Mouse (Mus musculus): ENCODE results near the gene Morn1.

The Morn1 gene

GRCm38 (mm10) chr4:155164550-155164949, 78.2 kb downstream of the Morn1 start:
- DNase-seq, result no peak

- no peak for DNase-seq
Observed at GRCm38 (mm10) chr4:155165861-155166260, 79.5 kb downstream of the Morn1 start.

DNA sequence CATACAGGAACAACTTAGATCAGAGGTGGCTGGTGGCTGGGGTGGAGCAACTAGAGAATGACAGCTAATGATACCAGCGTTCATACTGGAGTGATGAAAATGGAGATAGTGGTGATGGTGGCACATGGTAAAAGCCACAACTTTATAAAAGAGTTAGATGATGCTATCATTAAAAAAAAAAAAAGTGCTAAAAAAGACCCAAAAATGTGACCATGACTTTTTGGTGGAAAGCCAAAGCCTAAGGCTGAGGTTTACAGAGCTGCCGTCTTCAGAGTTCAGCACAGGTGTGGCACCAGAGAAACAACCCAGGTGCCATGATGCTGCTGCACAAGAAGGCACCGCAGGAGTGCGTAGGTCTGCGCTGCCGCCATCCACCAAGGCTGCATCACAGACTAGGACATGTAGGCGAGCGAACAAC, 82.5 kb downstream of the Morn1 start:
- no peak for DNase-seq

DNA sequence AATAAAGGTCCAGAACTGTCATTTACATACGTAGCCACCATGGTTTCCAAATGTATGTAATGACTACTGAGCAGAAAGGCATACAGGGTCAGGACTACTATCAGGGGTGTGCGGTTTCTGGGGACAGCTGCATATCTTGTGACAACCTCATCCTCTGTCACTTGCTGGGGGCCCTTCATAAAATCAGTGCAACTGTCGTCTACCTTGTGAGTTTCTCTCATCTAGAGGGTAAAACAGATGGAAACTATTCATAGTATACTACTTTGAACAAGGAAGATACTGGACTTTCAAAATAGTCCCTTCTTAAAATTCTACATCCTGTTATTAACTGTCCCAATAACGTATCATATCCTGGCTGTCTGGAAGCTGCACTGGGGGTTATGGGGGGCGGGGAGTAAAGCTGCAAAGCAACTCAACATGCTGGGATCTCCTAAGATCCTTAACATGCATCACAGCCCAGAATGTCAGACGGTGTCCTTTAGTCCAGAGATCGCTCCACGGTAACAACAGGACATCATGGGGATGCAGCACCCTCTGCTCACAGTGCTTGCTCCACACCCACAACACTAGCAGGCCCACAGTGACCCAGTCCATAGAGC, 84.3 kb downstream of the Morn1 start:
- DNase-seq, result no peak

- DNase-seq, result peak; percentile 72
Observed at GRCm38 (mm10) chr4:155171961-155172533, 85.7 kb downstream of the Morn1 start.

GRCm38 (mm10) chr4:155172909-155173821, 86.8 kb downstream of the Morn1 start:
- no peak for DNase-seq

DNA sequence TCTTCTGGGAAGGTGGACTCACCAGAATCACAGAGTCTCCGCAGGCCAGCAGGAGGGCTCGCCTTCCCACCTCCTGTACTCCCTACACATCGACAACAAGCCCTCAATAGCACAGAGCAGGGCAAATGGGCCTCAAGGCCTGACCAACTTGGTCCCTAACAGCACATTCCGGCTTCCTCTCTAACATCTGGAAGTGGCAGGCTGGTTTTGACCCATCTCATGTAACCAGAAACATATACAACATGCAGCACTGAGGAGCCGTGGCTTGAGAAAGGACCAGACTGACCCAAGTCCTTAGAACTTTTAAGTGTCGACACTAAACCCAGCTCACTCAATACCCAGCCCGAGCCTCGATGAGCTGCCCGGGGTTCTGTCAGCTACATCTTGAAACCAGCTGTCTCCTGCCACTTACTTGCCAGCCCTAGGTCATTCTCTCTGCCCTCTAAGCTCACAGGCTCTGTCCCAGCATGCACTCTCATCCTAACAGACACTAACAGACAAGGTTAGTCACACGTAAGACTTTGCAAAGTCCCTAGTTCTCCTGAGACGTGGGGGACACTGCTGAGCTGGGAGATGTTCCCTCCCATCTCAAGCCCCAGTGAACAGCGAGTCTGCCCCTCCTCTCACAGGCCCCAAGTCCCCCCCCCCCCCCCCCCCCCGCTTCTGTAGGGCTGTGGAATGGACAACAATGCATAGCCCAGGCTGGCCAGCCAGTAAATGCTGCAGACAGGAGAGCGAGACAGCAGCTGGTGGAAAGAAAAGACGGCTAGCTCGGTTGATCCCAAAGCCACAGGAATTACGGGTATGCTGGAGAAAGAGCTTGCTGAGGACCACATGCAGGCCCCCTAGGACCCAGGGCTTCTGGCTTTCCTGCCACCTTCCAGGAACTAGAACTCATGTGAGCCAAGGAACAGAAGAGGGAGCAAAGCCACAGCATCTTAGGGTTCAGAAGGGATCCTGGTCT, 87.7 kb downstream of the Morn1 start:
- no peak for DNase-seq

DNA sequence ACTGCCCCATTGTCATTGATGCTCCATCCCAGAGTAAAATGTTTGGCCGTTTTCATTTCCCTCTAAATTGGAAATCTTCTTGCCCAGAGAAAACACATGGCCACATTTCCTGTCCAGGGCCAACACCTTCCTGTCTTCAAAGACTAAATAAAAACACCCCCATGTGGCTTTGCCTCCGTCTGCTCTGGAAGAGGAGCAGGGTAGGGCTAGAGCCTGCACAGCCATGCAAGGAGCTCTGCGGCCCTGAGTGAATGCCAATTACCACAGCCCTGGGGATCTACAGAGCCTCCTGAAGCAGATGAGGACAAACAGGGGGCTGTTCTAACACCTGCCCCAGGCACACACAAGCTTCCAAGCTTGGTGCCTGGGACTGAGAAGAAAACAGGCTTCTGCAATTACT, 89.8 kb downstream of the Morn1 start:
- no peak for DNase-seq

GRCm38 (mm10) chr4:155178274-155178673, 91.9 kb downstream of the Morn1 start:
- no peak for DNase-seq

DNA sequence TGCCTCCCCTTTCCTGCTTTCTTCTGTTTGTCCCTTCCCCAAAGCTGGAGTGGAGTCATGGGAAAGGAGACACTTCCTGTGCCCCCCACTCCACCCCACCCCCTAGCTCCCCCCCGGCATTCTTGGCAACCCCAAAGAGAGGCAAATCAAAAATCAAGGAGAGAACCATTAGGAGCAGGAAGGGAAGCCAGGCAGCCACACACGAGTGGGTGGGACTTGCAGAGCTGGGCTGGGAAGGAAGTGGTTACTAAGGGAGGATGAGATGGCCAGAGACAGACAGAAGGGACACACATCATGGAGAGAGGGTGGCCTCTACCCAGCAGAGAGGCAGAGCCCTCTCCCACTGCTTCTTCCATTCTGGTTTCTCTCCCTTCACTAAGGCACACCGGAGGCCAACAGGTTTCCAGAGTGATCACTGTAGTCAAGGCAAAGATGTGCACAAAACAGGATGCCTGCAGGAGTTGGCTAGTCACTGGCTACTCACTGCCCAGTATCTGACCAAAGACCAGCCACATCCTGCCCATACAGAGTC, 92.7 kb downstream of the Morn1 start:
- DNase-seq, result no peak

DNA sequence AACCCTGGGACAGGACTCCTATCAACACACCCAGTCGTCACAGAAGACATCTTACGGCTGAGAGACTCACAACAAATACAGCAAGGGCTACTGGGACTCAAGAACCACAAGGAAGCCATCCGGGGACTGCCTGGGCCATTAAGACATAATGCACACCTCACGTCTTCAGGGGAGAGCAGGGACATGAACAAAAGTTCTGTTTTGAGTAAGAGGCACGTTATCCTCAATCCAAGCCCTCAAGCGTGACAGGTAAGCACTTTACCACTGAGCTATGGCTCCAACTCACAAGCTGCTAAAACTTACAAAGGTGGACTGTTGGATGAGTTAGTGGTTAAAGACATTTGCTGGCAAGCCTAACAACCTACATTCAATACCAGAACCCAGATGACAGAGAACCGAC, 96.8 kb downstream of the Morn1 start:
- DNase-seq, result no peak

GRCm38 (mm10) chr4:155184248-155185070, 98.1 kb downstream of the Morn1 start:
- no peak for DNase-seq

DNA sequence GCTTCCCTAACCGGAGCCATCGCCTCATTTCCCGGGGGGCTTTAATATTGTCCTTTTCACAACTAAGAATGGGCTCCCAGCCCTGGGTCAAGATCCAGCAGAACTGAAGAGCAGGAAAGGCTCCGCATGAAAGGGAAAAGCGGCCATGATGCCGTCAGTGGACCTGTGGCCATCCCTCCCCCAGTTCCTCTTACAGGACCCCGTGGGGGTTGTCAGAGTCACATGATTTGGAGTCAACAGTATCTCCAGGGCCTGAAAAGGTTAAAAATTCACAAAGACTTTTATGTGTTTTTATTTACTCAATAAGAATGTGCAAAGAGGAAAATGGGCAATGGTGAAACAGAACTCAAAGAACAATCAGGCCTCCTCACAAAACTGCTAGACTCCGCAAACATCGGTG, 99.5 kb downstream of the Morn1 start:
- no peak for DNase-seq

DNA sequence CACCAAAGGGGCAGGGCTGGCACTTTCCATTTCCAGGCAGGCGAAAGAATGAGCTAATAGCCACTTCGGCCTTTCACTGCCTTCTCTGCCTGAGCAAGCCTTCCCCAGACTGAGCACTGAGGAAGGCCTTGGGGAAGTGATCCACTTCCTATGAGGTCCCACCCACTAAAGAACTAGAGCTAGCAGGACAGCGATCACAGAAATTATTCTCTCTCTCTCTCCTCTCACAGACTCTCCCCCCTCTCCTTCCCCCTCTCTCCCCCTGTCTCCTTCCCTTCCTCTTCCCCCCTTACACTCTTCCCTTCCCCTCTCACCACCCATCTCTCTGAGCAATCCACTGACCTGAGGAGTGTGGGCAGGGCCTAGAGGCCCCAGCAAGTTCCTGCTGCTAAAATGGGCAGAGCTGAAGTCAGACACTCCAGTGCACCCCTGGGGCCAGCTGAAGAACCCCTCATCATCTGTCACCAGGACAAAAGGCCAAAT, 100.9 kb downstream of the Morn1 start:
- DNase-seq, result no peak

DNA sequence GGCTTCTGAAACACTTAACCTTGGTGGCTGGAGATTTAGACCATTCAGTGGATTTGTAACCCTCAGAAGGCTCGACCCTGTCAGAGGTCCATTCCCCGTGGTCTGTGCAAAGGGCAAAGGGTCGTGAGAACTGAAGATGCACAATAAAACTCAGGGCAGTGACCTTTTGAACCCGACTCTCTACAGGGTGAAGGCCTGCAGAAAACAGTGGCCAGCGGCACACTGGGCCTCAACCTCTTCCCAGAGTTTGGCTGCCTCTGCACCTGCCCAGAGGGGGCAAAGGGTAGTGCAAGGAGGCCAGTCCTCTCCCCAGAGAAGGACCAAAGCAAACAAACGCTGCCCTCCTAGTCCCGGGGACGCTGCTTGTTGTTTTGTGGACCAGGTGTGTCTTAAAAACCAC, 102.0 kb downstream of the Morn1 start:
- DNase-seq, result no peak

DNA sequence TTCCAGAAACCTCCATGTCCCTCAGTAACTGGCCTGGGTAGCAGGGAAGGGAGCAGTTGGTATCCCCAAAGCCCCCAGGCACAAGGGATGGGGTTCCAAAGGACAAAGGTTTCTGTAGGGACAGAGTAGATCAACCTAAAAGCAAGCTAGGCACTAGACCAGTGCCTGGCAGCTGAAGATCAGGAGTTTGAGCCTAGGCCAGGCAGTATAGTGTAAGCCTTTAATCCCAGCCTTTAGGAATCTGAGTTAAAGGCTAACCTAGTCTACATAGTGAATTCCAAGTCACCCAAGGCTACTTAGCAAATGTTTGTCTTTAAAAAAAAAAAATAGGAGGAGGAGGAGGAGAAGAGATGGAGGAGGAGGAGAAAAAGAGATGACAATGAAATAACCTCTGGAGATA, 102.4 kb downstream of the Morn1 start:
- no peak for DNase-seq

- DNase-seq, result no peak
Observed at GRCm38 (mm10) chr4:155189711-155190139, 103.3 kb downstream of the Morn1 start.

- DNase-seq, result no peak
Observed at GRCm38 (mm10) chr4:155190275-155190674, 103.9 kb downstream of the Morn1 start.

All from right cerebral cortex, postnatal 25 days (tissue).